ENCODE assay signal across 22 mouse cellular contexts in the genomic region with DNA sequence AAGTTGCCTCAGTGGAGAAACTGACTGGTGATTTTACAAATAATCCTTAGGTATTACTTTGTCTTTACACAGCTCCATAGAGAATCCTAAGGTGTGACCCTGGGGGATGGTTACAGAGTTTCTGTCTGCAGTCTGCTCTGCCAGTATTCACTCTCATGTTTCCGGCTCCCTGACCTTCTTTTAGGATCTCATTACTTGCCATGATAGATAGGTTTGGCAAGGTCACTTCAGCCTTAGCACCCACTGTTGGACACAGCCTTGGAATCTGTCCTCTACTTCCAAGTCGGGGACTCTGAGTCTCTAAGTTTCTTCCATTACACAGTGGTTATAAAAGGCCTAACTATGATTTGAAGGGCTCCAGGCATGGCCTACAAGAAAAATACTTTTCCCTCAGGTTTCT.
"Had no signal": no experiment of that assay in that cellular context is flagged by ENCODE, and none has a peak within 500 bp of the region (broad histone marks: within the 10 kb centered on the region; RNA-seq: fewer than 3 reads in every experiment).

No protein-coding gene starts in this region.

- H3K27ac ChIP-seq: kidney, postnatal 0 days; layer of hippocampus, adult 2 months; limb, embryonic 10.5 days; limb, embryonic 13.5 days; liver, embryonic 12.5 days; liver, embryonic 15.5 days; lung, embryonic 15.5 days; midbrain, embryonic 10.5 days; midbrain, embryonic 13.5 days; neural tube, embryonic 13.5 days; stomach, postnatal 0 days had no signal

- DNase-seq: kidney, postnatal 25 days; layer of hippocampus, adult 9-11 months; liver; lung, adult 18-20 months; lung, postnatal 10 days; lung, postnatal 36 days; thymus, adult 2 months; thymus, postnatal 14 days; thymus, postnatal 4 days had no signal

- H3K4me3 ChIP-seq: layer of hippocampus, adult 2 months; limb, embryonic 10.5 days; limb, embryonic 13.5 days; liver, embryonic 12.5 days; liver, embryonic 15.5 days; lung, embryonic 15.5 days; megakaryocyte, embryonic 14.5 days; midbrain, embryonic 10.5 days; midbrain, embryonic 13.5 days; myocyte; neural tube, embryonic 13.5 days had no signal
